Mouse (Mus musculus): ENCODE measurements around the gene Pitpnm2.
"Not testable (repeated sequence)": the region's sequence is repeated elsewhere in the genome, so short reads cannot be mapped to it uniquely, and the experiment has no call there.

GRCm38 (mm10) chr5:124217092-124217491, 32.5 kb downstream of the Pitpnm2 start:
- not testable (repeated sequence) for TF ChIP-seq CTCF, EP300 (IDR thresholded peaks at IDR 0.05; ENCODE audit: low read depth)

All from liver, embryonic 14.5 days (tissue).